Comparison of ENCODE assay signal across 8 mouse cellular contexts in the genomic region with DNA sequence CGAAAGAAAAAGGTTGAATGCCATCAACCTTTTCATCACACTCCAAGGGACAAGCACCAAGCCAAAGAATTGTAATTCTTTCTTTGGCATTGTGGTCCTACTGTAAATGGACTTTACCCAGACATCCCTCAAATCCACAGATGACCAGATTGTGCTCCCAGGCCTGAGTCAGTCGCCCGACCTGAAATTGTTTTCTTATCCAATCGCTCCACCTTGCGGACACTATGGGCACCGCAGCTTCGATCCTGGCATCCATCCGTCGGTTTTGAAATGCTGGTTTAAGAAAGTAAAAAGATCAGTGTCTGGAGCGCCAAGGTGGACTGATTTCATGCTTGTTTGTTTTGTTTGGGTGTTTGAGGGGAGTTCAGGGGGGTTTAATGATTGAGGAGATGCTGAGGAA. TPM values are rescaled to one million over a fixed set of nuclear protein-coding genes. Genes with fewer than 3 reads are reported as not detected.
A peak's percentile ranks its signal among the peaks of the same experiment; 100 is the strongest.
DNase-seq lines count a peak whose midpoint lies in the region; ATAC-seq and TF ChIP-seq lines count a peak whose summit lies in the region.

No protein-coding gene starts in this region.

- ATAC-seq in activated CD4-positive, CD25-positive, alpha-beta regulatory T cell, adult 4 months = peak; percentile 71
- ATAC-seq in common myeloid progenitor, adult 5-6 weeks (replicated peaks; ENCODE audit: low read depth, poor library complexity, severe bottlenecking) = peak; percentile 81
- ATAC-seq in megakaryocyte, adult 5-6 weeks (ENCODE audit: poor library complexity, severe bottlenecking) = peak; percentile 81

- no peak overlapping the region for H3K27ac ChIP-seq in left cerebral cortex, adult 2 months

- H3K4me3 ChIP-seq in left cerebral cortex, adult 2 months = peak overlapping the region; percentile 21; the same call in 1 of the 2 replicates

- intact Hi-C loops in left cerebral cortex, adult 2 months (cut with DNase I) = loop anchor here (1.0 to 5.0 kb wide), 4 partner anchors 218 to 710 kb away; no protein-coding TSS in a partner anchor

- peak; percentile 79 for DNase-seq in gastrocnemius, postnatal 10 days
- DNase-seq in induced T-regulatory cell, adult 2 months (ENCODE audit: low read depth) = peak; percentile 85
- DNase-seq in left cerebral cortex, adult 2 months (ENCODE audit: extremely low spot score in 1 of 2, low spot score in 2 of 2) = peak; percentile 81 to 87
- DNase-seq in right cerebral cortex, adult 2 months (ENCODE audit: low spot score in 2 of 2) = peak; percentile 90 to 92
- DNase-seq in urinary bladder, postnatal 25 days (ENCODE audit: low spot score) = peak; percentile 81

- peak; percentile 65 for TF ChIP-seq CTCF in left cerebral cortex, adult 2 months (IDR thresholded peaks at IDR 0.05)

RNA-seq across cellular contexts. Expression of a gene that starts 16.4 kb away (rescaled TPM):
- polyA plus RNA-seq in activated CD4-positive, CD25-positive, alpha-beta regulatory T cell, adult 4 months (2017; shearing (Covaris generic)) = not detected
- total RNA-seq in common myeloid progenitor, adult 5-6 weeks (2017) = not detected in 2 replicates
- total RNA-seq in gastrocnemius, postnatal 10 days (2021) = under 1 TPM; 0.16 to 0.21 TPM
- total RNA-seq in left cerebral cortex, adult 2 months (2021) = 1 to 10 TPM; 4.1 to 4.5 TPM
- total RNA-seq in megakaryocyte, adult 5-6 weeks (2015) = not detected in 2 replicates
- not detected in 2 replicates for total RNA-seq in megakaryocyte, adult 5-6 weeks (2017)
